ENCODE assay signal across 8 mouse cellular contexts in the genomic region with DNA sequence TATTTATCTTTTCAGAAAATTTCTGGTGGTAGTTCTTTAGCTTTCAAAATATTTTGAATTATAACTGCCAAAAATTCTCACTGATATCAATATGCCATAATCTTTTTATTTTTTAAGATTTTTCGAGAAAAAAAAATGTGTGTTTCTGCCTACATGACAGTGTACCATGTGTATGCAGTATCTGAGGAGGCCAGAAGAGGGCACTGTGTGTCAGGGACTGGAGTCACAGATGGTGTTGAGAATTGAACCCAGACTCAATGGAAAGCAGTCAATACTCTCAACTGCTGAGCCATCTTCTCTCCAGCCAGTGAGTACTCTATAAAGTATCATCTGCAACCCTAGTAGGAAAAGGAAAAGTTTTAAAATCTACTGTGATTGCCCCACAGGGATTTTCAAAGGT. TPM values are rescaled to one million over a fixed set of nuclear protein-coding genes. Genes with fewer than 3 reads are reported as not detected.
DNase-seq lines count a peak whose midpoint lies in the region; ATAC-seq and TF ChIP-seq lines count a peak whose summit lies in the region.
"Had no signal": no experiment of that assay in that cellular context is flagged by ENCODE, and none has a peak within 500 bp of the region (broad histone marks: within the 10 kb centered on the region; RNA-seq: fewer than 3 reads in every experiment).

No protein-coding gene starts in this region.

- no peak overlapping the region for H3K4me2 ChIP-seq in intestine, postnatal 0 days (replicated peaks; ENCODE audit: low read depth)
- no peak overlapping the region for H3K4me2 ChIP-seq in intestine, embryonic 15.5 days (replicated peaks)
- H3K4me2 ChIP-seq in neural tube, embryonic 11.5 days (ENCODE audit: low read depth): no peak overlapping the region
- H3K4me2 ChIP-seq: lung, embryonic 15.5 days had no signal

- WGBS in intestine, postnatal 0 days: 86% methylated on average over 1 of the region's 1 CpGs
- WGBS in intestine, embryonic 15.5 days: 85% methylated on average over 1 of the region's 1 CpGs
- 88% methylated on average over 1 of the region's 1 CpGs for WGBS in neural tube, embryonic 11.5 days

- H3K36me3 ChIP-seq in intestine, postnatal 0 days (ENCODE audit: control insufficient read depth, insufficient read depth): peaks cover 73% of the 10 kb centered on the region
- peaks cover 27% of the 10 kb centered on the region for H3K36me3 ChIP-seq in intestine, embryonic 15.5 days
- peaks cover 95% of the 10 kb centered on the region for H3K36me3 ChIP-seq in E14TG2a.4 (ENCODE audit: insufficient read depth, low read length)
- peaks cover 21% of the 10 kb centered on the region for H3K36me3 ChIP-seq in neural tube, embryonic 11.5 days (ENCODE audit: control insufficient read depth, insufficient read depth, low read length)

- H3K27ac ChIP-seq in intestine, postnatal 0 days (ENCODE audit: low read depth, low read length): no peak overlapping the region
- H3K27ac ChIP-seq in intestine, embryonic 15.5 days: no peak overlapping the region
- H3K27ac ChIP-seq in neural tube, embryonic 11.5 days (ENCODE audit: low read depth, low read length): no peak overlapping the region
- H3K27ac ChIP-seq: lung, embryonic 15.5 days had no signal

- ATAC-seq in intestine, postnatal 0 days: no peak
- no peak for ATAC-seq in intestine, embryonic 15.5 days
- ATAC-seq in neural tube, embryonic 11.5 days (ENCODE audit: insufficient read depth, low FRiP score, low TSS enrichment): no peak

- H3K27me3 ChIP-seq in intestine, postnatal 0 days (replicated peaks; ENCODE audit: control insufficient read depth, insufficient read depth, low read length): no peaks in the 10 kb centered on the region
- no peaks in the 10 kb centered on the region for H3K27me3 ChIP-seq in intestine, embryonic 15.5 days (replicated peaks)
- H3K27me3 ChIP-seq in E14TG2a.4 (ENCODE audit: insufficient read depth, low read length): no peaks in the 10 kb centered on the region
- H3K27me3 ChIP-seq in neural tube, embryonic 11.5 days (ENCODE audit: control insufficient read depth, insufficient read depth, low read length): no peaks in the 10 kb centered on the region
- H3K27me3 ChIP-seq: lung, embryonic 15.5 days had no signal

- H3K4me1 ChIP-seq in intestine, postnatal 0 days (replicated peaks; ENCODE audit: control insufficient read depth, insufficient read depth, low read length): no peaks in the 10 kb centered on the region
- H3K4me1 ChIP-seq in intestine, embryonic 15.5 days (replicated peaks): no peaks in the 10 kb centered on the region
- peaks cover 13% of the 10 kb centered on the region for H3K4me1 ChIP-seq in E14TG2a.4 (replicated peaks; ENCODE audit: low read depth, low read length)
- no peaks in the 10 kb centered on the region for H3K4me1 ChIP-seq in neural tube, embryonic 11.5 days (ENCODE audit: control insufficient read depth, insufficient read depth, low read length)
- H3K4me1 ChIP-seq: lung, embryonic 15.5 days had no signal

- H3K9me3 ChIP-seq in intestine, postnatal 0 days (ENCODE audit: control insufficient read depth): no peaks in the 10 kb centered on the region
- H3K9me3 ChIP-seq in intestine, embryonic 15.5 days: no peaks in the 10 kb centered on the region
- H3K9me3 ChIP-seq in E14TG2a.4 (ENCODE audit: low read length): no peaks in the 10 kb centered on the region
- H3K9me3 ChIP-seq in neural tube, embryonic 11.5 days (ENCODE audit: control insufficient read depth, low read length): no peaks in the 10 kb centered on the region
- H3K9me3 ChIP-seq: lung, embryonic 15.5 days had no signal

- peak; percentile 77 for DNase-seq in ZHBTc4 (ENCODE audit: low read depth, low spot score)
- peak; percentile 14 for DNase-seq in hindlimb bud, embryonic 11.5 days (ENCODE audit: extremely low spot score, low read depth, low spot score)
- peak; percentile 45 for DNase-seq in neural tube, embryonic 11.5 days (ENCODE audit: low spot score)
- DNase-seq in ovary, postnatal 10 days (ENCODE audit: low spot score): no peak

- no peak overlapping the region for H3K4me3 ChIP-seq in intestine, postnatal 0 days (ENCODE audit: low read depth, low read length)
- H3K4me3 ChIP-seq in intestine, embryonic 15.5 days (replicated peaks): no peak overlapping the region
- no peak overlapping the region for H3K4me3 ChIP-seq in E14TG2a.4 (replicated peaks; ENCODE audit: low read length)
- H3K4me3 ChIP-seq in neural tube, embryonic 11.5 days (ENCODE audit: low read depth, low read length): no peak overlapping the region
- H3K4me3 ChIP-seq: lung, embryonic 15.5 days had no signal

- H3K9ac ChIP-seq in intestine, postnatal 0 days (ENCODE audit: low read depth, low read length): no peak overlapping the region
- H3K9ac ChIP-seq in intestine, embryonic 15.5 days: no peak overlapping the region
- H3K9ac ChIP-seq in neural tube, embryonic 11.5 days (ENCODE audit: low read length): no peak overlapping the region
- H3K9ac ChIP-seq: lung, embryonic 15.5 days had no signal

- peak; percentile 66 for TF ChIP-seq CTCF in intestine, postnatal 0 days (IDR thresholded peaks at IDR 0.05; ENCODE audit: low read depth)
- TF ChIP-seq CTCF in E14TG2a.4 (conservative IDR thresholded peaks at IDR 0.05; ENCODE audit: low read length): peak; percentile 91

RNA-seq across cellular contexts. Expression of a gene that starts 20.8 kb away (rescaled TPM):
- not detected in 2 replicates for polyA plus RNA-seq in intestine, postnatal 0 days (2015; fragmentation: Nextera tagmentation; extraction: Ambion mirVana)
- polyA plus RNA-seq in intestine, embryonic 15.5 days (2015; fragmentation: Nextera tagmentation; extraction: Ambion mirVana): 0.06 TPM in 1 of 2 replicates, not detected in the other
- not detected in 2 replicates for polyA plus RNA-seq in neural tube, embryonic 11.5 days (2014; fragmentation: Nextera tagmentation; extraction: Ambion mirVana)

RNA-seq across cellular contexts. Expression of a gene that starts 28.2 kb away (rescaled TPM):
- 0.09 and 0.20 TPM in 2 replicates for polyA plus RNA-seq in intestine, postnatal 0 days (2015; fragmentation: Nextera tagmentation; extraction: Ambion mirVana)
- 0.32 and 0.68 TPM in 2 replicates for polyA plus RNA-seq in intestine, embryonic 15.5 days (2015; fragmentation: Nextera tagmentation; extraction: Ambion mirVana)
- 3.8 and 4.7 TPM in 2 replicates for polyA plus RNA-seq in neural tube, embryonic 11.5 days (2014; fragmentation: Nextera tagmentation; extraction: Ambion mirVana)

RNA-seq across cellular contexts. Expression of a gene that starts 35.9 kb away (rescaled TPM):
- 0.13 TPM in 1 of 2 replicates, not detected in the other for polyA plus RNA-seq in intestine, postnatal 0 days (2015; fragmentation: Nextera tagmentation; extraction: Ambion mirVana)
- polyA plus RNA-seq in intestine, embryonic 15.5 days (2015; fragmentation: Nextera tagmentation; extraction: Ambion mirVana): 0.34 and 0.59 TPM in 2 replicates
- polyA plus RNA-seq in neural tube, embryonic 11.5 days (2014; fragmentation: Nextera tagmentation; extraction: Ambion mirVana): 4.8 and 5.0 TPM in 2 replicates

RNA-seq across cellular contexts. Expression of a gene that starts 54.5 kb away (rescaled TPM):
- polyA plus RNA-seq in intestine, postnatal 0 days (2015; fragmentation: Nextera tagmentation; extraction: Ambion mirVana): 0.05 TPM in 1 of 2 replicates, not detected in the other
- not detected in 2 replicates for polyA plus RNA-seq in intestine, embryonic 15.5 days (2015; fragmentation: Nextera tagmentation; extraction: Ambion mirVana)
- not detected in 2 replicates for polyA plus RNA-seq in neural tube, embryonic 11.5 days (2014; fragmentation: Nextera tagmentation; extraction: Ambion mirVana)
- polyA plus RNA-seq: lung, embryonic 15.5 days had no signal
